Mouse (Mus musculus) naive thymus-derived CD4-positive, alpha-beta T cell, adult 2 months (primary cell): ENCODE results near the gene Cpm.
A peak's percentile ranks its signal among the peaks of the same experiment; 100 is the strongest.

Experiments
- DNase-seq: peaks from one replicate; pipeline ENCODE4 v3.0.0-alpha.2; 2011; ENCODE audit warnings: low read depth

Gene Cpm

GRCm38 (mm10) chr10:117635823-117636589 lies 6.7 kb downstream of the Cpm start:
- DNase-seq = no peak

- DNase-seq = peak; percentile 46
Measured at GRCm38 (mm10) chr10:117637062-117637744, 7.9 kb downstream of the Cpm start.

- no peak for DNase-seq
Measured at GRCm38 (mm10) chr10:117637745-117638577, 8.7 kb downstream of the Cpm start.

GRCm38 (mm10) chr10:117638578-117639220 lies 9.4 kb downstream of the Cpm start:
- no peak for DNase-seq

- no peak for DNase-seq
Measured at GRCm38 (mm10) chr10:117639221-117639599, 9.9 kb downstream of the Cpm start.

GRCm38 (mm10) chr10:117639899-117640594 lies 10.7 kb downstream of the Cpm start:
- peak; percentile 46 for DNase-seq

GRCm38 (mm10) chr10:117640595-117641078 lies 11.3 kb downstream of the Cpm start:
- DNase-seq = no peak

- DNase-seq = no peak
Measured at GRCm38 (mm10) chr10:117641400-117642200, 12.3 kb downstream of the Cpm start.

GRCm38 (mm10) chr10:117642201-117642450 lies 12.8 kb downstream of the Cpm start:
- DNase-seq = no peak

- DNase-seq = no peak
Measured at GRCm38 (mm10) chr10:117642491-117643262, 13.4 kb downstream of the Cpm start.

GRCm38 (mm10) chr10:117643302-117643701 lies 14.0 kb downstream of the Cpm start:
- DNase-seq = no peak

GRCm38 (mm10) chr10:117643711-117644428 lies 14.6 kb downstream of the Cpm start:
- no peak for DNase-seq

GRCm38 (mm10) chr10:117644429-117644748 lies 15.1 kb downstream of the Cpm start:
- DNase-seq = no peak

GRCm38 (mm10) chr10:117644828-117645227 lies 15.5 kb downstream of the Cpm start:
- DNase-seq = no peak

GRCm38 (mm10) chr10:117645487-117645964 lies 16.2 kb downstream of the Cpm start:
- no peak for DNase-seq

GRCm38 (mm10) chr10:117646482-117647157 lies 17.3 kb downstream of the Cpm start:
- DNase-seq = no peak

- DNase-seq = no peak
Measured at GRCm38 (mm10) chr10:117647158-117647505, 17.8 kb downstream of the Cpm start.

GRCm38 (mm10) chr10:117647964-117648472 lies 18.7 kb downstream of the Cpm start:
- no peak for DNase-seq

- DNase-seq = no peak
Measured at GRCm38 (mm10) chr10:117648643-117649042, 19.3 kb downstream of the Cpm start.
